Mouse (Mus musculus) lung, embryonic 14.5 days (tissue): Measurements from ENCODE around the gene Stk24. TPM values are rescaled to one million over a fixed set of nuclear protein-coding genes. Genes with fewer than 3 reads are reported as not detected.

Experiments
- ATAC-seq: fragments of 200-750 bp; cut with Nextera tagmentation; 2 replicates; pipeline ENCODE4 v1.8.0; 2017; ENCODE audit warnings: mild to moderate bottlenecking, moderate TSS enrichment, moderate library complexity; ENCODE audit not compliant: insufficient read depth
- DNase-seq: peaks from one replicate; pipeline ENCODE4 v3.0.0-alpha.2; 2015
- H3K27ac ChIP-seq: fragments of 300-500 bp; sonication (generic); 2 replicates; pipeline ENCODE4 v1.5.1; 2014; ENCODE audit warnings: low read depth, mild to moderate bottlenecking, moderate library complexity
- H3K27me3 ChIP-seq: fragments of 300-500 bp; sonication (generic); 2 replicates; pipeline ENCODE4 v1.6.1; 2014; ENCODE audit warnings: low read length, control low read depth; ENCODE audit not compliant: insufficient read depth
- H3K36me3 ChIP-seq: fragments of 300-500 bp; sonication (generic); 2 replicates; pipeline ENCODE4 v1.6.1; 2014; ENCODE audit warnings: control low read depth; ENCODE audit not compliant: insufficient read depth
- H3K4me1 ChIP-seq: fragments of 300-500 bp; sonication (generic); 2 replicates; pipeline ENCODE4 v1.6.1; 2014; ENCODE audit warnings: antibody characterized with exemption, control low read depth; ENCODE audit not compliant: insufficient read depth
- H3K4me2 ChIP-seq: fragments of 300-500 bp; sonication (generic); 2 replicates; pipeline ENCODE4 v1.6.1; 2014; ENCODE audit warnings: mild to moderate bottlenecking
- H3K4me3 ChIP-seq: fragments of 300-500 bp; sonication (generic); 2 replicates; pipeline ENCODE4 v1.5.1; 2014; ENCODE audit warnings: low read depth, low read length
- H3K9ac ChIP-seq: fragments of 300-500 bp; sonication (generic); 2 replicates; pipeline ENCODE4 v1.6.1; 2014
- H3K9me3 ChIP-seq: fragments of 300-500 bp; sonication (generic); 2 replicates; pipeline ENCODE4 v1.6.1; 2016; ENCODE audit warnings: low read depth, low read length, control low read depth
- CTCF ChIP-seq: IDR thresholded peaks from 2 replicates; pipeline ENCODE4 v1.5.1; 2016; ENCODE audit warnings: antibody characterized with exemption, low read depth
- WGBS: fragments of 180-500 bp; shearing (Covaris S2); extraction: QIAGEN DNeasy Blood & Tissue Kit; methylation state at CpG from one replicate; pipeline ENCODE4 v1.1.7; 2014; 5-methylcytosine and 5-hydroxymethylcytosine counted together
- polyA plus RNA-seq: library from polyadenylated mRNA; unstranded; fragments of >200 nt; fragmentation: Nextera tagmentation; extraction: Ambion mirVana; gene quantifications from 2 replicates; pipeline ENCODE4 v1.2.1, GENCODE M21; 2014

The Stk24 gene
- polyA plus RNA-seq, 1 experiment from 2014 or later = 50.3 TPM

GRCm38 (mm10) chr14:121405120-121405519 is 25.3 kb upstream of the Stk24 start:
- Histone ChIP-seq H3K4me3 (no peak overlapping the region; the same call in 1 of the 2 replicates), H3K4me1 (no peaks in the 10 kb centered on the region), H3K27ac (no peak overlapping the region), H3K27me3 (no peaks in the 10 kb centered on the region), H3K36me3 (no peaks in the 10 kb centered on the region), H3K9ac (no peak overlapping the region), H3K4me2 (peak overlapping the region; percentile 48), H3K9me3 (no peaks in the 10 kb centered on the region)
- DNase-seq = peak; percentile 46
- no peak for TF ChIP-seq CTCF
- ATAC-seq = peak; percentile 54; the same call in 1 of the 2 replicates
- WGBS = 44% methylated on average over 13 of the region's 13 CpGs

DNA sequence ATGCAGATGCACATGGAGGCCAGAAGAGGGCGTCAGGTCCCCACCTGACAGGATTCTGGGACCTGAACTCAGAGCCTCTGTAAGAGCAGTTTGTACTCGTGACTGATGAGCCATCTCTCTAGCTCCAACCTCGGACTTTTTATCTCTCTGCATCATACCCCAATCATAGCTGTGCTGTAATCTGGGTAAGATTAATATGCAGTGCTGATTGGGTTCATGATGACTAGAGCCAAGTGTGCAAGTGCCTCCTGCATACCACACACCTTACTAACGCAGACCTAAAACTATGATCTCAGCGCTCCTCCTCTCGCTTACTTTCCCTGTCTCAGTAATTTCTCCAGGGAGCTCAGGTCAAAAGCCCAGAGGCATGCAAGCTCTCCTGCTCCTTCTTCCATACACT is 19.9 kb upstream of the Stk24 start:
- no peaks in the 10 kb centered on the region for H3K9me3 ChIP-seq
- no peak for DNase-seq
- ATAC-seq = no peak
- no peaks in the 10 kb centered on the region for H3K27me3 ChIP-seq
- H3K4me3 ChIP-seq = no peak overlapping the region
- H3K4me1 ChIP-seq = no peaks in the 10 kb centered on the region
- no peak overlapping the region for H3K27ac ChIP-seq
- H3K4me2 ChIP-seq = no peak overlapping the region
- no peaks in the 10 kb centered on the region for H3K36me3 ChIP-seq
- WGBS = 82% methylated on average over 6 of the region's 6 CpGs
- no peak overlapping the region for H3K9ac ChIP-seq
- TF ChIP-seq CTCF = no peak

DNA sequence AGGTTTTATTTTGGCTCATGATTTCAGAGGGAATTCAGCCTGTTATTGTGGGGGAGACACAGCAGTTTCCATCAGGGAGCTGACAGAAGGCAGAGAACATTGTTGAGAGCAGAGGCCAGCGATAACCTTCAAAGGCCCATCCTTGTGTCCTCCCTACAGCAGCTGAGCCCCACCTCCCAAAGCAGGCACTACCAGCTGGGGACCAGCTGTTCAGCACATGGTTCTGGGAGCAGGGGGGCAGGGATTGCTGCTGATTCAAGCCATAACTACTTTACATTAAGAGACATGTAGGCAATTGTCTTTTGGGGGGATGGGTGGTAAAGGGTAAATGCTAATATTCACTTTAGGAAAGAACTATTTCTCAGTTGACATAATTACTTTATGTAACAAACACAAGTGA is 17.7 kb upstream of the Stk24 start:
- 44% methylated on average over 1 of the region's 1 CpGs for WGBS
- peak; percentile 31 for DNase-seq
- Histone ChIP-seq H3K4me3 (no peak overlapping the region), H3K36me3 (no peaks in the 10 kb centered on the region), H3K4me2 (no peak overlapping the region), H3K9ac (no peak overlapping the region), H3K4me1 (no peaks in the 10 kb centered on the region), H3K27ac (no peak overlapping the region), H3K9me3 (no peaks in the 10 kb centered on the region), H3K27me3 (no peaks in the 10 kb centered on the region)
- no peak for ATAC-seq
- no peak for TF ChIP-seq CTCF

DNA sequence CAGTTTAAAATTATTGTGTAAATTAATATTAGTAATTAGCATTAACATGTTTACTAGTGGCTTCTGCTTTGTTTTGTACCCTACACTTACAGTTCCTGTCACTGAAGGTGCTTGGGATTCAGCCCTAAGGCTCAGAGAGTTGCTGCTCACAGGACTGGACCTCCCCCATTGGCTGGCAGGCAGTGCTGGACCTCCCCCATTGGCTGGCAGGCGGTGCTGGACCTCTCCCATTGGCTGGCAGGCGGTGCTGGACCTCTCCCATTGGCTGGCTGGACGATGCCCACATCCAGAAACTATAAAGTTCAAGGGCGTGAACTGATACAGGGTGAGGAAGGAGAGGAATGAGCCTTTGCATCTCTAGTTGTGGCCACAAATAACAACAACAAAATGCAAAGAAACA is 15.3 kb upstream of the Stk24 start:
- WGBS = 87% methylated on average over 4 of the region's 4 CpGs
- H3K36me3 ChIP-seq = no peaks in the 10 kb centered on the region
- DNase-seq = no peak
- H3K4me2 ChIP-seq = no peak overlapping the region
- TF ChIP-seq CTCF = no peak
- H3K27ac ChIP-seq = no peak overlapping the region
- no peak overlapping the region for H3K9ac ChIP-seq
- no peaks in the 10 kb centered on the region for H3K9me3 ChIP-seq
- no peaks in the 10 kb centered on the region for H3K4me1 ChIP-seq
- no peak; the same call in 1 of the 2 replicates for ATAC-seq
- no peak overlapping the region for H3K4me3 ChIP-seq
- no peaks in the 10 kb centered on the region for H3K27me3 ChIP-seq

DNA sequence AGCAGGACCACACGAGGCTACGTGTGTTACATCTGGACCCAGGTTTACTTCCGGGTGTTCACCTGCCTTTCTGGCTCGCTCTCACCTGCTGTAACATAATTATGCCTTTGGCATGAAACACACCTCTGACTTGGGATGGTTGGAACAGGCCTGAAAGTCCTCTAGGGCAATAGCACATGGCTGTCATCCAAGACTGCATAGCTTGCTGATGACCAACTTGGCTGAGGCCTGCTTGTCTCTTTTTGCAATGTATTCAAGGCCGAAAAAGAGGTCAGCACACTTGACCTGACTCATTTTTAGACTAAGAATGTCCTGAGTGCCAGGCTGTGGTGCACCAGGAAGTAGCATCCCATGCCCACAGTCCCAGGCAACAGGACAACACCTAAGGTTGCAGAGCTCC is 12.1 kb upstream of the Stk24 start:
- Histone ChIP-seq H3K36me3 (no peaks in the 10 kb centered on the region), H3K9ac (no peak overlapping the region), H3K27me3 (no peaks in the 10 kb centered on the region), H3K9me3 (no peaks in the 10 kb centered on the region), H3K4me3 (no peak overlapping the region), H3K4me2 (no peak overlapping the region), H3K4me1 (no peaks in the 10 kb centered on the region), H3K27ac (no peak overlapping the region)
- ATAC-seq (no peak), DNase-seq (no peak)
- TF ChIP-seq CTCF = no peak
- WGBS = 82% methylated on average over 5 of the region's 5 CpGs

DNA sequence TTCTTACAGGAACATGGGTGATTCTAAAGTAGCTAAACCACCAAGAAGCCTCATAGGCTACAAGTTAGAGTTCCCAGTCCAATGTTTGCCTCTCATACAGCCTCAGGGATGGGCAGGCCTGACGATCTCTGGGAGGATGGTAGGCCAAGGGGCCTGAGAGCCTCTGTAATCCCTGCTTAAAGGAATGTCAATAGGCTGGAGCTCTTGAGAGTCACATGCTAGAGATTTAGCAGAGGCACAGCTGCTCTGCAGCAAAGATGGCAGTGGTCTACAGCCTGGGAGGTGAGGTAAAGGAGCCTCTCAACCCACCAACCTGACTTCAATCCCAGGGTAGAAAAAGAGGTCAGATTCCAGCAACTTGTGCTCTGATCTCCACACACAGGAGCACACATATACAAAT is 7.9 kb upstream of the Stk24 start:
- ATAC-seq = no peak
- 59% methylated on average over 1 of the region's 1 CpGs for WGBS

GRCm38 (mm10) chr14:121385440-121385839 is 5.6 kb upstream of the Stk24 start:
- WGBS = 86% methylated on average over 8 of the region's 8 CpGs

More for the DNA sequence above, 7.9 kb upstream of the Stk24 start:
- no peaks in the 10 kb centered on the region for H3K9me3 ChIP-seq
- TF ChIP-seq CTCF = no peak
- H3K27ac ChIP-seq = no peak overlapping the region
- no peak overlapping the region for H3K9ac ChIP-seq
- no peak for DNase-seq
- H3K4me1 ChIP-seq = no peaks in the 10 kb centered on the region
- H3K4me3 ChIP-seq = no peak overlapping the region
- no peaks in the 10 kb centered on the region for H3K36me3 ChIP-seq
- H3K4me2 ChIP-seq = no peak overlapping the region
- no peaks in the 10 kb centered on the region for H3K27me3 ChIP-seq

DNA sequence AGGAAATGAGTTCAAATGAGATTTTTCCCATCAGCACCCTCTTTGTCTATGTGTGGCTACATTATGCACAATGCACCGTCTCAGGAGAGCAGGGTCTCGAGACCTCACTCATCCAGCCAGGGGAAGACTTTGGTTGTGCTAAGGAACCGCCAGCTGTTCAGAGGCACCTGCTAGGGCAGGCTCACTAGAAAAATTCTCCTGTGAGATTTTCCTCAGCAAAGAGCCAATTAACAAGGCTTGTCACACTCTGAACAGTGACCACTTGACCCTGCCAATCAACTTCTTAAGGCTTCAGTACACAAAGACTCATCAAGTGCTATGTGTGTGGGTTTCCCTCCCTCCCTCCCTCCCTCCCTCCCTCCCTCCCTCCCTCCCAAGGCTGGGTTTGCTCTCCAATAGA is 4.0 kb upstream of the Stk24 start:
- Histone ChIP-seq H3K27ac (no peak overlapping the region), H3K36me3 (no peaks in the 10 kb centered on the region), H3K27me3 (no peaks in the 10 kb centered on the region), H3K4me2 (no peak overlapping the region), H3K4me1 (no peaks in the 10 kb centered on the region), H3K9ac (no peak overlapping the region), H3K4me3 (no peak overlapping the region), H3K9me3 (no peaks in the 10 kb centered on the region)
- DNase-seq = no peak
- TF ChIP-seq CTCF = no peak
- 28% methylated on average over 3 of the region's 3 CpGs for WGBS
- ATAC-seq = no peak

More at GRCm38 (mm10) chr14:121385440-121385839, 5.6 kb upstream of the Stk24 start:
- Histone ChIP-seq H3K27me3 (no peaks in the 10 kb centered on the region), H3K9me3 (no peaks in the 10 kb centered on the region), H3K4me1 (no peaks in the 10 kb centered on the region), H3K9ac (no peak overlapping the region), H3K4me2 (no peak overlapping the region), H3K27ac (no peak overlapping the region), H3K4me3 (no peak overlapping the region), H3K36me3 (no peaks in the 10 kb centered on the region)
- no peak for DNase-seq
- no peak for TF ChIP-seq CTCF
- ATAC-seq = no peak
